Mouse (Mus musculus) cerebellum, adult 11-12 months (tissue): ENCODE data around the gene Tdp2.
"Not testable (repeated sequence)": the region's sequence is repeated elsewhere in the genome, so short reads cannot be mapped to it uniquely, and the experiment has no call there.

Source experiments
- DNase-seq: peaks from one replicate; pipeline ENCODE4 v3.0.0; 2022

Tdp2 gene

DNA sequence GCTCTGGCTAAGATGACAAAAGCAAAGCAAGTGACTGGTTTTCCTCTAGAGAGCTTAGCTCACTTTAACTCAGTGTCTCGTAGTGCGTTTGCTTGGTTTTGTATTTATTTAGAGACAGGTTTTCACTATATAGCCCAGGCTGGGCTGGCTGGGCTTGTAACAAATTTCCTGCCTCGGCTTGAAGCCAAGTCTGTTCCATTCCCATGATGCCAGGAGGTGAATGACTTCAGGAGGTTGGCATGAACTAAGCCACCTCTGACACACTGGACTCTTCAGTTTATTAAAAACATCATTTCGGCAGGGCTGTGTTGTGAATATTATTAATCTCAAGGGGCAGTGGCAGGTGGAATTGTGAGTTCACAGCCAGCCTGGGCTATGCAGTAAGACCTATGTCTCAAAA lies 5.9 kb upstream of the Tdp2 start:
- DNase-seq = peak; percentile 38

- no peak for DNase-seq
Measured at GRCm38 (mm10) chr13:24826116-24826515, 5.4 kb upstream of the Tdp2 start.

GRCm38 (mm10) chr13:24830756-24831352 lies 625 bp upstream of the Tdp2 start:
- DNase-seq = peak; percentile 33

DNA sequence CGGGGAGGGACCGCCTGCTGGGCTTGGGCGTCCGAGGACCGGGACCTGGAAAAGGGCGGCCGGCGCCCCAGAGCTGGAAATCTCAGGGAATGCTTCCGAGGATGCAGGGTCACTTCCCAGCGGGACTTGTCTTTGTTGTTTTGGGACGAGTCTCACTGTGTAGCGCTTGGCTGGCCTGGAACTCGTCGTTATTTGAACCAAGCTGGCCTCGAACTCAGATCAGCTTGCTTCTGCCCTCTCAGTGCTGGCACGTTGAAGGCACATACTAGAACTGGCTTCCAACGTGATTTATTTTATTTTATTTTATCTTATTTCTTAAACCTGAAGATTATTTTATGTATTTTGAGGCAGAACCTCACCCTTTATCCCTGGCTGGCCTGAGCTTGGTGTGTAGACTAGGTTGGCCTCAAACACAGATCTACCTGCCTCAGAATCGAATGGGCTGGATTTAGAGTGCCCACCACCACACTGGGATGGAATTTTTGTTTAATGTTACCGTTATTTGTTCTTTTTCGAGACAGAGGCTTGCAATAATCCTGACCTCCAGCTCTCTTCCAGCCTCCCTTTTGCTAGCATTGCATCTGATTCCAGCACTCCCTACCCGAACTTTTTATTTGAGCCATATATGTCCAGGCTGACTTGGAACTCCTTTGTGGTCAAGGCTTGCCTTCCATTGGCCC lies 792 bp downstream of the Tdp2 start:
- no peak for DNase-seq

- DNase-seq = no peak
Measured at GRCm38 (mm10) chr13:24832811-24833155, 1.3 kb downstream of the Tdp2 start.

DNA sequence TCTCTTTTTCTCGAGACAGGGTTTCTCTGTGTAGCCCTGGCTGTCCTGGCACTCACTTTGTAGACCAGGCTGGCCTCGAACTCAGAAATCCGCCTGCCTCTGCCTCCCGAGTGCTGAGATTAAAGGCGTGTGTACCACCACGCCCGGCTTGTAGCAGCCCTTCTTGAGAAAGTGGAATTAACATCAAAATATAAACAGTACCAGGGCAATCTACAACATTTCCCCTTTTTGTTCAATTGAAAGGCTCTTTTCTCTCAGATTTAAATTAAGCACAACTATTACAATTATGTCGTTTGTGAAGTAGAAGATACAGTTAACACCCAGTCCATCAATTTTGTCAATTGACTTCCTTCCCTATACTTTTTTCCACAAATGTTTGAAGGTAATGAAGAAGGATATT lies 6.3 kb downstream of the Tdp2 start:
- DNase-seq = not testable (repeated sequence)

DNA sequence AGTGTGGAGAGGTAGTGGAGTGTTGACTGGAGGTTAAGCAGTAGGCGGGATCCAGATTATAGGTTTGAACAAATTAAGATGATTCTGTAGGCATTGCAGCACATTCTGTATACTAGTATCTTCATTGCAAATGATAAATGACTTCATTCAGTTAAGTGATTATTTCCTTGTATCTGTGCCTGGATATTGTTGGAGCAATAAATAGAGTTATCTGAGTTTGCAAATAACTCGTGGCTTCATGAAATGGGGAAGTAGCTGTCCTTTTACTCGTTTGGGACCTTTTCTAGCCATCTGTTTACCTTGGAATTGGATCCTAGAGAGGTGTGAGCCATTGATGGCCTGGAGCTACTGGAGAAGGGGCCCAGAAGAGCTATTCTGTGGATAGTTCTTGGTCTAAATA lies 8.4 kb downstream of the Tdp2 start:
- no peak for DNase-seq

DNA sequence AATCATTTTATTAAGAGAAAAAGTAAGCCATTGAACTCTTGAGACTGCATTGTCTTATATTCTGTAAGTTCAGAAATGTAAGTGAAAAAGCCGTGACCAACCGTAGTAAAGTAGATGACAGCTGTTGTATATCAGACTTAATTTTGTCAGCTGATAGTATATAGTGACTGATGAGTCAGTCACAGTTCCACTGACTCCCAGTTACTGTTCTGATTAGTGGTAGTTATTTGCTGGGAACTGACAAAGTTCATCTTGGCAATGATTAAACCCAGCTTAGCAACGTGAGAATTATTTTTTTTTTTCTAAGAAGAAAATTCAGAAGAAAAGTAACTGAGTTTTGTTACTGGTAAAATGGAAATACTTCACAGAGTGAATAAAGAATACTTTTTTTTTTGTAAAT lies 10.2 kb downstream of the Tdp2 start:
- DNase-seq = no peak

- DNase-seq = peak; percentile 64
Measured at GRCm38 (mm10) chr13:24844983-24845955, 13.8 kb downstream of the Tdp2 start, which contains the start of gene D130043K22Rik. D130043K22Rik (plus strand) TSS chr13:24845135.

DNA sequence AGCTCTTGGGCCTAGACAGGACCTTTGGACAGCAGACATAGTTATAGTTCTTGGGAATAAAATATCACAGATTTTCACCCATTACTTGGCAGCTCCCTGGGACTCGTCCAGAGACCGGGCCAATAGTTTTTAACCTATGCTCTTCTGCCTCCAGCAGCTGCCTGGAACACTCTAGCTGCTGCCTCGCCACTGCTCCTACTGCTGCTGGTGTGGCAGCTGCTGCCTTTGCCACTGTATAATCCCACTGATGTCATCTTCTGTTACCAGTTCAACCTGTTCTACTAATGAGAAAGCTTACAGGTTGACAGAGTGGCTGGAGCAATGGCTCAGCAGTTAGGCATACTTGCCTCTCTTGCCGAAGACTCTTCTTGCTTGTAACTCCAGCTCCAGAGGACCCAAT lies 17.8 kb downstream of the Tdp2 start:
- DNase-seq = no peak

DNA sequence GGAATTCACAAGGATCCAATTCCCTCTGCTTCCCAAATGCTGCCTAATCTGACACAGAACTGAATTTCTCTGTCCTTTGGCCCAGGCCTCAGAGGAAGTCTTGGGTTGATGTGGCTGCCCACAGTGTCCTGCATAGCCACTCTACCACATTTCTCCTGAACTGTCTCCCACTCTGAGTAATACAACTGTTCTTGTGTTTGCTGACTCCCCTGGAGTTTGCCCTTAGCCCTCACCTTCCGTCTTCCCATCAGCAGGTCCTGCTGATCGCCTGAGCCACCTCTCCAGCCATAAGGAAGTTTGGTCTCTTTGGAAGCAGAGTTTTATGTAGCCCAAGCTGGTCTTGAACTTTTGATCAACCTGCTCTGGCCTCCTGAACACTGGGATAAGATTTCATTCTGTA lies 20.5 kb downstream of the Tdp2 start:
- no peak for DNase-seq

DNA sequence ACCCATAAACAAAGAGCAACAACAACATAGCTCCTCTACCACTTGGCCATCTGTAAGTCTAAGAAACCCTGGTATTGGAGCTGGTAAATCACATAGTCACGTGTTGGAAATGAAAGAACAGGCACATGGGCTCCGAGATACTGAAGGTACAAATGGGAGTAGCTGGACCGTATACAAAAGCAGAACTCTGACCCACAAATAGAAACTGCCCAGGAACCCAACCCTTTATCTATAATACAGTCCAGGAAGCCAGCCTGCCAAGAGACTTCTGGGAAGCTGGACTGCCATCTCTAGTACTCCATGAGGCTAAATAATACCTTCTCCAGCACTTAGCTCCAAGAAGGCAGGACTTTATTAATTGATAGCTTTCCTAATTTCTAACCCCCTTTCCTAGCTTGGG lies 21.1 kb downstream of the Tdp2 start:
- no peak for DNase-seq

DNA sequence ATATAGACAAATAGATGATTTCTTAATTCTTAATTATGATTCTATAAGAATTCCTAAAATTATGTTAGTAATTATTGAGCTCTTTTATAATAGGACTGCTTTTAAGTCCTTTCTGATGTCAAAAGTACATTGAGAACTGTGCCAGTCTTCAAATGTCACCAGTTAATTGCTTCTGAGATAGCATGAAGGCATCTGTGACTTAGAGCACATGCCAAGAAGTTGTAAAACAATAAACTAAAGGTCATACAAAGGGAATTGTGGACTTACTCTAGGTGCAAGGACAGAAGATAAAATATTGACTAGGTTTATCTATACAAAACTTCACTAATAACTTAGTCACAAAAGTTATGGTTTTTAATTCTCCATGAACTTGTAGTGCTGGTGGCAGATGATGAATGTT lies 27.6 kb downstream of the Tdp2 start:
- DNase-seq = no peak

DNA sequence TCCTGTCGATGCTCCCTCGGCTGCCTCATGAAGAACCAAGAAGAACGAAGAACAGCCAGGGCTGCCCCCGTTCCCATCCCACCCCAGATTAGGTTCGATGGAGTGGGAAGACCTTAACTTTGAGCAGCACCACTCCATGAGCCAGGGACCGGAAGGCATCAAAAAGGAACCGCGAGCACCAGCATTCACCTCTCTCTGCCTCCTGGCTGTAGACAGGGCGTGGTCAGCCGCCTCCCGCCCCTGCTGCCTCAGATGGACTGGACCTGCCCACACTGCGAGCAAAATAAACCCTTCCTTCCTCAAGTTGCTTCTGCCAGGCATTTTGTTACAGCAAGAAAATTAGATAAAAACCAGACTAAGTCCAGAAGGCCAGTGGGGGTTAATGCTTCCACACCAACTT lies 29.6 kb downstream of the Tdp2 start:
- no peak for DNase-seq

DNA sequence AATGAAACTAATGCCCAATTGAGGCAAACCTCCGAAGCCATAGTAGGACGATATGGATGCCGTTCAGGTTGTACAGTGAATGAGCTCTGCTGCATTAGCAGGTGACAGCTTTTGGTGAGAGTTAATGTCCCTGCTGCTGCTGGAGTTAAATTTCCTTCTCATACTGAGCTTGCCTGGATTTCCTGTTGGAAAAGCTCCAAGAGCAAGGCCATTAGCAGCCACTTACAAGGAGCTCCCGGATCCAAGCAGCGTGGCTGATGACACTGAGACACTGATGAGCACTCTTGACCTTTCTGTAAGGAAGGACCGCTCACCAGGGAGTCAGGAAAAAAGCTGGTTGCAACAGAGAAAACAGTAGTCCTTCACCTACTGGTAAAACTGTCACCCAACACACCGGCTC lies 30.5 kb downstream of the Tdp2 start:
- no peak for DNase-seq

- DNase-seq = peak; percentile 38
Measured at GRCm38 (mm10) chr13:24862520-24862919, 31.0 kb downstream of the Tdp2 start.

- no peak for DNase-seq
Measured at GRCm38 (mm10) chr13:24866430-24867402, 35.2 kb downstream of the Tdp2 start.

DNA sequence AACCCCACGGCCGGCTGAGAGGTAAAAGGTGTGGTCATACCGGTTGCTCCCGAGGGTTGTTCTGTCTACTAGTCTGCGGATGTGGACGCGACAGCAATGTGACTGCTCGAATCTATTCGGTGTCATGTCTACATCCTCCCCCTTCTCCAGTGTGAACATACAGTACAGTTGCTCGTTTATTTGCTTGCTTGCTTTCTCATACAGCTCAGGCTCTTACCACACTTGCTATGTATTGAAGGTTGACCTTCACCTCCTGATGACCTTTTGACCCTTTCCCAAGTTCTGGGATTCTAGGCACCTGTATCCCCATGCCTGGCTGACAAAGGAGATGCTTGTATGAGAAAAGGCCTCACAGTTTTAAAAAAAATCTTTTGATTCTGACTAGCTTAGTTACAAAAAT lies 36.3 kb downstream of the Tdp2 start:
- DNase-seq = no peak

GRCm38 (mm10) chr13:24868233-24868632 lies 36.8 kb downstream of the Tdp2 start:
- no peak for DNase-seq

DNA sequence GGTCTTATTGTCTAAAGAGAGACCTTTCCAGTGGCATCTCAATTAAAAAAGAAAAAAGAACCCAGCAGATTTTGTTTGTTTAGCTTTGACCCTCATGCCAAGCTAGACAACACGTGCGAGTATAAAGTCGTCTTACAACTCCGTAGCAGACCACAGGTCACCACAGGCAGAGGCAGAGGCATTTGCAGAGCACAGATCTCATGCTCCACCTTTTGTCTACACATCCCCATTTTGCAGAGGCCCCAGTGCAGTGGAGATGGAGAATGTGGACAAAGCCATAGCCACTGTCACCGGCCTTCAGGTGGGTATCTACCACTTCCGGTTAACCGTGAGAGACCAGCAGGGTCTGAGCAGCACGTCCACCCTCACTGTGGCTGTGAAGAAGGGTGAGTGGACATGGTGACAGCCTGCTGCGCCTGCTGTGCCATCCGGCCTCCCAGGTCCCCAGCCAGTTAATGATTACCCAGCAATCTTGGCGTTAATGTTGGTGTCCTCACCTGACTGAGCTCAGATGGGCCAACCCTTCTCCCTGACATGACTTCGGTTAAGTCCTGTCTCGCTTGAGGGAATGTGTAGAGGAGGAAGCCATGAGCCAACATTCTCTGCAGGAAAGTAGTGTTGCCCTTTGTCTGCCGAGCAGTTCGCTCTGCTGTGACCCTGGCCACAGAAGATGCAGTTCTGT lies 48.0 kb downstream of the Tdp2 start:
- no peak for DNase-seq

GRCm38 (mm10) chr13:24880208-24880607 lies 48.7 kb downstream of the Tdp2 start:
- no peak for DNase-seq

GRCm38 (mm10) chr13:24880704-24881103 lies 49.2 kb downstream of the Tdp2 start:
- no peak for DNase-seq
